Mouse (Mus musculus) liver, postnatal 0 days (tissue): ENCODE data around the gene 4930562C15Rik.

Experiments
- CTCF ChIP-seq: sonication (generic); IDR thresholded peaks from 2 replicates; pipeline ENCODE4 v1.5.1; 2016; ENCODE audit warnings: antibody characterized with exemption, low read depth
- EP300 ChIP-seq: IDR thresholded peaks from 2 replicates; pipeline ENCODE4 v1.6.1; 2016; ENCODE audit warnings: antibody characterized with exemption, low read depth, mild to moderate bottlenecking

DNA sequence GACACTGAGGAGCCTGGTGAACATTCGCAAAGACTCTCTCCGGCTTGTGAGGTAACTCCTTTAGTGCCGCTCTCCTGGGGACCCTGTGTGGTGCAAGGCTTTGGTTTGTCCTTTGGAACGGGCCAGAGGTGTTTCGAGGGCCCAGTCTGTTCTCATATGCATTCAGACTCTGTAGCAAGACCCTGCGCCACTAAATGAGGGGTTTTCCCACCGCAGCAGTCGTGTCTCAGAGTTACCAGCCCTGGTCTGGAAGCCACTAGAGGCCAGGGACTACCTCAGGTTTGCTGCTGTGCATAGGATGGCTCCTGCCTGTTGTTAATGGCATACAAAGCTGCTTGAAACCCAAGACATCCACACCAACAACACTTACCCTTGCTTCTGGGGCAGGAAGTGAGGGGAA, 75.5 kb downstream of the 4930562C15Rik start:
- TF ChIP-seq CTCF (no peak), EP300 (no peak)
